Mouse (Mus musculus) heart, postnatal 0 days (tissue): ENCODE measurements at regions not wholly inside any gene's neighbourhood (a gene's known extent, or its start where the extent isn't known, plus 50 kb on each side); places are given as distances from the start of the nearest gene placed in this dataset.

Experiments
- CTCF ChIP-seq: IDR thresholded peaks from 2 replicates; pipeline ENCODE4 v1.5.1; 2016; ENCODE audit warnings: antibody characterized with exemption, control low read depth, low read depth
- EP300 ChIP-seq: IDR thresholded peaks from 2 replicates; pipeline ENCODE4 v1.6.1; 2016; ENCODE audit warnings: antibody characterized with exemption, low read depth

- TF ChIP-seq CTCF (no peak), EP300 (no peak)
Observed at GRCm38 (mm10) chr16:29759416-29759815, 180.3 kb downstream of the Opa1 start.
